Mouse (Mus musculus) lung, postnatal 0 days (tissue): ENCODE results near the gene Hif3a. TPM values are rescaled to one million over a fixed set of nuclear protein-coding genes. Genes with fewer than 3 reads are reported as not detected.

ENCODE experiments used
- ATAC-seq: fragments of 200-750 bp; cut with Nextera tagmentation; 2 replicates; pipeline ENCODE4 v1.8.0; 2017; ENCODE audit warnings: moderate library complexity
- DNase-seq: peaks from one replicate; pipeline ENCODE4 v3.0.0-alpha.2; 2016; ENCODE audit warnings: low spot score
- H3K27ac ChIP-seq: fragments of 300-500 bp; sonication (generic); 2 replicates; pipeline ENCODE4 v1.5.1; 2014; ENCODE audit warnings: antibody characterized with exemption, mild to moderate bottlenecking, low read length, mixed read lengths
- H3K27me3 ChIP-seq: fragments of 300-500 bp; sonication (generic); replicated peaks from 2 replicates; pipeline ENCODE4 v1.6.1; 2014; ENCODE audit warnings: low read length, mixed read lengths; ENCODE audit not compliant: insufficient read depth
- H3K36me3 ChIP-seq: fragments of 300-500 bp; sonication (generic); 2 replicates; pipeline ENCODE4 v1.6.1; 2014; ENCODE audit warnings: low read length, mixed read lengths; ENCODE audit not compliant: insufficient read depth
- H3K4me1 ChIP-seq: fragments of 300-500 bp; sonication (generic); 2 replicates; pipeline ENCODE4 v1.6.1; 2014; ENCODE audit warnings: antibody characterized with exemption, low read depth, low read length, mixed read lengths; ENCODE audit not compliant: insufficient read depth
- H3K4me2 ChIP-seq: fragments of 300-500 bp; sonication (generic); replicated peaks from 2 replicates; pipeline ENCODE4 v1.6.1; 2014; ENCODE audit warnings: low read depth, mild to moderate bottlenecking, low read length, moderate library complexity, mixed read lengths
- H3K4me3 ChIP-seq: fragments of 300-500 bp; sonication (generic); 2 replicates; pipeline ENCODE4 v1.5.1; 2014; ENCODE audit warnings: low read depth, low read length
- H3K9ac ChIP-seq: fragments of 300-500 bp; sonication (generic); replicated peaks from 2 replicates; pipeline ENCODE4 v1.6.1; 2014; ENCODE audit warnings: low read depth, mild to moderate bottlenecking
- H3K9me3 ChIP-seq: fragments of 300-500 bp; sonication (generic); 2 replicates; pipeline ENCODE4 v1.6.1; 2016; ENCODE audit warnings: low read length, mixed read lengths
- CTCF ChIP-seq: IDR thresholded peaks from 2 replicates; pipeline ENCODE4 v1.5.1; 2016; ENCODE audit warnings: antibody characterized with exemption, mild to moderate bottlenecking
- EP300 ChIP-seq: IDR thresholded peaks from 2 replicates; pipeline ENCODE4 v1.6.1; 2016; ENCODE audit warnings: antibody characterized with exemption, mild to moderate bottlenecking, control low read depth
- WGBS: fragments of 180-500 bp; shearing (Covaris S2); extraction: QIAGEN DNeasy Blood & Tissue Kit; methylation state at CpG from one replicate; pipeline ENCODE4 v1.1.7; 2014; 5-methylcytosine and 5-hydroxymethylcytosine counted together
- polyA plus RNA-seq: library from polyadenylated mRNA; unstranded; fragments of >200 nt; fragmentation: Nextera tagmentation; extraction: Ambion mirVana; gene quantifications from 2 replicates; pipeline ENCODE4 v1.2.1, GENCODE M21; 2015

Hif3a gene
- polyA plus RNA-seq, 1 experiment from 2014 or later, result 8.2 TPM

DNA sequence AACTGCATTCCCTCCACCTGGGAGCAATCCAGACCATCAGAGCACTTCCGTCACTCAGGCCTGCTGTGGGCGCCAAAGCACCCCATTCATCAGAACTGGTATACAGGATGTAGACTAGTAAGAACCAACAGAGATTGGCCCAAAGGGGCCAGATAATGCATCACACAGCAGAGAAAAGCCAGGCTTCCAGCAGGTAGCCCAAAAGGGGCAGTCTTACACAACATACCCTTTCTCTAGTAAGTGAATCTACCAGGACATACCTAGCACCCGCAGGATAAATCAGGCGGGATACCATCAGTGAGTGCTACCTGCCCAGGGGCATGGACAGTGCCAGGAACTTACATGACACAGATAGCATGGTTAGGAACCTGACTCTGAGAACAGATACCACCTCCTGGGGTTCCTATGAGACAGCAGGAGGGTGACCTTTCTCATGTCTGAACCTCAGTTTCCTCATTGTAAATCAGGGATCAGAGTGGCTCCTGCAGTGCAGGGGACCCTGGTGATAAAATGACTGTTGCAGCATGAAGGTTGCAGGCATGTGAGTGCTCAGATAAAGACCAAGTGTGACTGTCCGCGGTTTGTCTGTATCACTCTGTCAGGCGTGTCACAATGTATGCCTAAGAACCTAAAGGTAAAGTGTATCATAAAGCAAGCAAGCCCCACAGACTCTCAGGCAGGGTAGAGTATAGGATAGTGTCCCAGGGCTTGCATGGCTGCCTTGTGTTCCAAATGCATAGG lies 42.6 kb downstream of the Hif3a start:
- peaks cover 17% of the 10 kb centered on the region; the same call in 1 of the 2 replicates for H3K4me1 ChIP-seq
- no peaks in the 10 kb centered on the region for H3K9me3 ChIP-seq
- no peak overlapping the region for H3K9ac ChIP-seq
- H3K27me3 ChIP-seq, result no peaks in the 10 kb centered on the region
- TF ChIP-seq EP300 (no peak), CTCF (no peak)
- 88% methylated on average over 7 of the region's 7 CpGs for WGBS
- no peak overlapping the region for H3K4me2 ChIP-seq
- peaks cover 15% of the 10 kb centered on the region; the same call in 1 of the 2 replicates for H3K36me3 ChIP-seq
- no peak overlapping the region for H3K27ac ChIP-seq
- no peak for DNase-seq
- no peak overlapping the region for H3K4me3 ChIP-seq
- no peak for ATAC-seq

DNA sequence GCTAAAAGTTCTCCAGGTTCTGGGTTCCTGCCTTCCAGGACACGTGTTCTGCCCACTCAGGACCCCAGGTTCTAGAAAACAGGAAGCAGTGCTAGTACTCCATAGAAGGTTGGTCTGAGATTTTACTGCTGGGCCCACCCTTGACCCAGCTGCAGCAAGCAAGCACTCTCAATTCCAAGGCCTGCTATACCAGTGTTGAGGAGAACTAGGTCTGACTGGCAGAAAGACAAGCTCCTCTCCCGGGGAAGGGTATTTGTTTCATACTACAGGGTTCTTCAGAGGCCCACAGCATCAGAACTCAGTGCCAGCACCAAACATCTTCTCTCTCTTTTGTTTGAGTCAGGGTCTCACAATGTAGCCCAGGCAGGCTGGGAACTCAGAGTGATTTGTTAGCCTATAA lies 44.3 kb downstream of the Hif3a start:
- Histone ChIP-seq H3K36me3 (peaks cover 30% of the 10 kb centered on the region), H3K4me2 (no peak overlapping the region), H3K9me3 (no peaks in the 10 kb centered on the region), H3K9ac (no peak overlapping the region), H3K27me3 (no peaks in the 10 kb centered on the region), H3K4me1 (peaks cover under 1% of the 10 kb centered on the region; the same call in 1 of the 2 replicates), H3K4me3 (no peak overlapping the region), H3K27ac (0 out of 2 replicates have a peak overlapping the region, but pooled peaks have one; percentile 7)
- no peak for TF ChIP-seq CTCF
- TF ChIP-seq EP300, result no peak
- 74% methylated on average over 2 of the region's 2 CpGs for WGBS
- DNase-seq (no peak), ATAC-seq (no peak)

DNA sequence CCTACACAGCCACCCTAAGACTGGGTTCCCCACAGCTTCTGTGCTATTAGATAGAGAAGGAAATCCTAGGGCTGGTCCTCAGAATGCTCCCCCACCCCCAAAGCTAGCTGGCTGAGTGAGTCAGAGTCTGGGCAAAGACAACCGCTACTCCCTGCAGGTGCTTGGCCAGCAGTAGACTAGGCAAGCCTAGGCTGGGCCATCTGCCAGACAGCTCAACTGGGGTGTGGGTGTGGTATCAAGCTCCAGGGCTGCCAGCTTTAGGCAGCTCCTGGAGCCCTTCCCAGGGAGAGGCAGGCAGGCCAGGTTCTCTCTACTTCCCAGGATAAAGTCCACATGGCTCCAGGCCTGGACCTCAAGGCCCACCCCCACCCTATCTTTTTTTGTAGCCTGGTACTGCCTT lies 45.2 kb downstream of the Hif3a start:
- Histone ChIP-seq H3K9me3 (no peaks in the 10 kb centered on the region), H3K4me3 (no peak overlapping the region), H3K4me2 (no peak overlapping the region), H3K4me1 (no peaks in the 10 kb centered on the region), H3K27me3 (no peaks in the 10 kb centered on the region), H3K9ac (no peak overlapping the region), H3K27ac (peak overlapping the region; percentile 38; the same call in 1 of the 2 replicates), H3K36me3 (peaks cover 25% of the 10 kb centered on the region)
- TF ChIP-seq CTCF, result no peak
- no peak for TF ChIP-seq EP300
- DNase-seq (peak; percentile 92), ATAC-seq (peak; percentile 94)
- 32% methylated on average over 1 of the region's 1 CpGs for WGBS

DNA sequence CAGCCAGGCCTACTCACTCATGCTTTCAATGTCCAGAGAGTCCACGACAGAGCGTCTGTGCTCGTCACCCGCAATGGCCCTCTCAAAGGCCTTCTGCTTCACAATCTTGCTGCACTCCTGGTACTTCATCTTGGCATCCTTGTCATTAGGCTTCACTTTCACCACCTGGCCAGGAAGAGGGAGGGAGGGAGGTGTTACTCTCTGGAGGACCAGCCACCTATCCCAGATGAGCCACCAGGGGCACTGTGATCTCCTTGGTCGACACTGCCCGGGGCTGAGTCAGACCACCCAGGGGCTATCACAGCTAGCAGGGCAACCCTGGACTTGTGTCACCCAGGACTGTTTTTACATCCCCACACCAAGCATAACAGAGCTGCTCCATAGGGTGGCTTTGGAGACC lies 46.8 kb downstream of the Hif3a start:
- ATAC-seq (no peak), DNase-seq (no peak)
- TF ChIP-seq EP300, result no peak
- TF ChIP-seq CTCF, result peak; percentile 37
- no peaks in the 10 kb centered on the region for H3K27me3 ChIP-seq
- no peak overlapping the region for H3K27ac ChIP-seq
- H3K4me2 ChIP-seq, result no peak overlapping the region
- peaks cover 25% of the 10 kb centered on the region for H3K36me3 ChIP-seq
- WGBS, result 81% methylated on average over 6 of the region's 6 CpGs
- H3K9ac ChIP-seq, result no peak overlapping the region
- no peak overlapping the region for H3K4me3 ChIP-seq
- no peaks in the 10 kb centered on the region for H3K9me3 ChIP-seq
- H3K4me1 ChIP-seq, result no peaks in the 10 kb centered on the region

DNA sequence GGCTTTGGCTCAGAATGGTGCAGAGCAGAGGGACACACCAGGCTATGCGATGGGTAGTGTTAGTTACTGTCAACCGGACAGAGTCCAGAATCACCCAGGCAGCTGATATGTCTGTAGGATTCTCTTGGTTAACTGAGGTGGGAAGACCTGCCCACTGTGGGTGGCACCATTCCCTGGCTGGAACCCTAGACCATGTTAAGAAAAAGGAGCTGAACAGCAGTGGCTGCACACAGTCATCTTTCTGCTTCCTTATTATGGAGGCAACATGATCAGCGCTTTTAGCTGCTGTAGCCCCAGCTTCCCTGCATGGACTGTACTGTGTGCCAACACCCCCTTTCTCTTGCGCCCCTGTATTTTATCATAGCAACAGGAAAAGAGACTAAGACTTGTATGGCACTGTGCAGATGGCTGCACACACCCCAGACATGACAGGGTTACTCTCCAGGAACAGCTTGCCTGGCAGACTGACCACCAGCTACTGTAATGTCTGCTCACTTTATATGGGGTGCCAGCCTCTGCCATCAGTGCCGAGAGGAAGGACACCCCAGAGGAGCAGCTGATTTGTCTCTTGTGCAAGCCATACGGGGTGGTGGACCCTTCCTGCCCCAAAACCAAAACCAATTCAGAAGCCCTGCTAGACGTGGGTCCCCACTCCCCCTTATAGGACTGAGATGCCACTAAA lies 50.2 kb downstream of the Hif3a start:
- Histone ChIP-seq H3K27ac (no peak overlapping the region), H3K4me2 (no peak overlapping the region), H3K27me3 (no peaks in the 10 kb centered on the region), H3K9ac (no peak overlapping the region), H3K4me3 (no peak overlapping the region), H3K36me3 (peaks cover 29% of the 10 kb centered on the region), H3K4me1 (no peaks in the 10 kb centered on the region), H3K9me3 (no peaks in the 10 kb centered on the region)
- 93% methylated on average over 7 of the region's 7 CpGs for WGBS
- TF ChIP-seq CTCF (no peak), EP300 (no peak)
- DNase-seq, result no peak
- no peak for ATAC-seq

DNA sequence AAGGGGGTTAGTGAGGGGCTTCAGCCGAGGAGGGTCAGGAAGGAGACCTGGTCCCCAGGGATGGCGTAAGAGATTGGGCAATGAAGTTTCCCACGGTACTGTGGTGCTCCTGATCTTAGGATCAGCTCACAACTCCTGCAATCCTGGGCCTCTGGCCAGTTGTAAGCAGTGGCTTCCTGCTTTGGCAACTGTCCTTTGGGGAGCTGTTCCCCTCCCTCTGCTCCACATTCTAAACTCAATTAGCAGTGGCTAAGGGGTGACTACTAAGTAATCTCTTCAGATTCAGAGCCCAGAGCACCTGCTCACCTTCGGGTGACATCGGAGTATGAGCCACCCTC lies 52.2 kb downstream of the Hif3a start:
- ATAC-seq (no peak), DNase-seq (no peak)
- peaks cover 37% of the 10 kb centered on the region for H3K36me3 ChIP-seq
- no peaks in the 10 kb centered on the region for H3K4me1 ChIP-seq
- no peak overlapping the region for H3K4me2 ChIP-seq
- no peak for TF ChIP-seq CTCF
- TF ChIP-seq EP300, result no peak
- no peaks in the 10 kb centered on the region for H3K27me3 ChIP-seq
- H3K27ac ChIP-seq, result no peak overlapping the region
- 70% methylated on average over 5 of the region's 5 CpGs for WGBS
- no peak overlapping the region for H3K4me3 ChIP-seq
- no peaks in the 10 kb centered on the region for H3K9me3 ChIP-seq
- no peak overlapping the region for H3K9ac ChIP-seq
